Mouse (Mus musculus) ES-E14 (cell line): ENCODE measurements around the gene Hoxa6.

Source experiments
- CHD2 ChIP-seq: IDR thresholded peaks from 2 replicates; pipeline ENCODE4 v1.6.1; 2014; ENCODE audit warnings: mild to moderate bottlenecking, low read depth, low read length, inconsistent platforms
- HCFC1 ChIP-seq: IDR thresholded peaks from 2 replicates; pipeline ENCODE4 v1.6.1; 2012; ENCODE audit warnings: low read length, inconsistent platforms, borderline replicate concordance; ENCODE audit not compliant: insufficient read depth
- MAFK ChIP-seq: IDR thresholded peaks from 2 replicates; pipeline ENCODE4 v1.6.1; 2014; ENCODE audit warnings: mild to moderate bottlenecking, low read depth, low read length, inconsistent platforms; ENCODE audit not compliant: insufficient read depth
- ZC3H11A ChIP-seq: IDR thresholded peaks from 2 replicates; pipeline ENCODE4 v1.6.1; 2012; ENCODE audit warnings: low read depth, mild to moderate bottlenecking, inconsistent platforms, low read length, borderline replicate concordance

- no peak for TF ChIP-seq MAFK
- no peak for TF ChIP-seq CHD2
- no peak for TF ChIP-seq ZC3H11A
- no peak for TF ChIP-seq HCFC1
These were observed 6.0 kb downstream of the Hoxa6 start for GRCm38 (mm10) chr6:52202362-52203120.
